Mouse (Mus musculus): ENCODE measurements around the gene Higd2a. TPM values are rescaled to one million over a fixed set of nuclear protein-coding genes. Genes with fewer than 3 reads are reported as not detected.
A peak's percentile ranks its signal among the peaks of the same experiment; 100 is the strongest.

Higd2a gene
- total RNA-seq (2021) (100 to 1,000 TPM; 275 to 281 TPM), polyA plus RNA-seq (2012; rRNA removed) (169 TPM in 2 replicates)
- long read RNA-seq, transcript Higd2a-201 (2 exons, 648 nt): major isoform, 146 of 152 reads
- long read RNA-seq, partial matches to known transcripts: 0 of 152 reads
- long read RNA-seq, other reads (novel, unspliced or antisense): 6 of 152 reads

- peak; percentile 98 for DNase-seq
These were observed at the start of gene Higd2a, which contains the start of gene Nop16 for GRCm38 (mm10) chr13:54589996-54590951. TSS of gene Higd2a (plus strand) at chr13:54590207. TSS of gene Nop16 (minus strand) at chr13:54590090.

GRCm38 (mm10) chr13:54548036-54548435 lies 42.0 kb upstream of the Higd2a start:
- DNase-seq: no peak

GRCm38 (mm10) chr13:54556176-54556575 lies 33.8 kb upstream of the Higd2a start:
- no peak for DNase-seq

GRCm38 (mm10) chr13:54556796-54557195 lies 33.2 kb upstream of the Higd2a start:
- peak; percentile 64 for DNase-seq

GRCm38 (mm10) chr13:54557652-54558051 lies 32.4 kb upstream of the Higd2a start:
- DNase-seq: no peak

GRCm38 (mm10) chr13:54559656-54560055 lies 30.4 kb upstream of the Higd2a start:
- no peak for DNase-seq

- no peak for DNase-seq
These were observed 29.4 kb upstream of the Higd2a start for GRCm38 (mm10) chr13:54560608-54561007.

- no peak for DNase-seq
These were observed 27.4 kb upstream of the Higd2a start for GRCm38 (mm10) chr13:54562562-54562961.

GRCm38 (mm10) chr13:54564232-54565200 lies 25.5 kb upstream of the Higd2a start:
- no peak for DNase-seq

GRCm38 (mm10) chr13:54565201-54565581 lies 24.8 kb upstream of the Higd2a start, which contains the start of gene 4833439L19Rik:
TSS of gene 4833439L19Rik (minus strand) at chr13:54565435.
- peak; percentile 96 for DNase-seq

- peak; percentile 54 for DNase-seq
These were observed 24.2 kb upstream of the Higd2a start for GRCm38 (mm10) chr13:54565594-54566345.

GRCm38 (mm10) chr13:54568380-54568779 lies 21.6 kb upstream of the Higd2a start:
- no peak for DNase-seq

- no peak for DNase-seq
These were observed 20.7 kb upstream of the Higd2a start for GRCm38 (mm10) chr13:54569282-54569681.

- DNase-seq: peak; percentile 80
These were observed 19.3 kb upstream of the Higd2a start for GRCm38 (mm10) chr13:54570736-54571135.

GRCm38 (mm10) chr13:54571637-54572036 lies 18.4 kb upstream of the Higd2a start:
- peak; percentile 72 for DNase-seq

- DNase-seq: no peak
These were observed 17.4 kb upstream of the Higd2a start for GRCm38 (mm10) chr13:54572621-54573020.

GRCm38 (mm10) chr13:54574854-54575481 lies 15.0 kb upstream of the Higd2a start, which contains the start of gene Arl10:
TSS of gene Arl10 (plus strand) at chr13:54575015.
- peak; percentile 90 for DNase-seq

GRCm38 (mm10) chr13:54575489-54575888 lies 14.5 kb upstream of the Higd2a start:
- DNase-seq: peak; percentile 62

GRCm38 (mm10) chr13:54577652-54578507 lies 12.1 kb upstream of the Higd2a start:
- no peak for DNase-seq

GRCm38 (mm10) chr13:54581385-54581784 lies 8.6 kb upstream of the Higd2a start:
- no peak for DNase-seq
